Mouse (Mus musculus) liver, embryonic 12.5 days (tissue): ENCODE measurements at regions not wholly inside any gene's neighbourhood (a gene's known extent, or its start where the extent isn't known, plus 50 kb on each side); places are given as distances from the start of the nearest gene placed in this dataset.

Experiments
- ATAC-seq: fragments of 200-750 bp; cut with Nextera tagmentation; 2 replicates; pipeline ENCODE4 v1.8.0; 2017; ENCODE audit warnings: moderate number of reproducible peaks, mild to moderate bottlenecking, moderate library complexity
- H3K27ac ChIP-seq: fragments of 300-500 bp; sonication (generic); 2 replicates; pipeline ENCODE4 v1.5.1; 2016; ENCODE audit warnings: mild to moderate bottlenecking
- H3K27me3 ChIP-seq: fragments of 300-500 bp; sonication (generic); replicated peaks from 2 replicates; pipeline ENCODE4 v1.6.1; 2016; ENCODE audit warnings: mild to moderate bottlenecking, moderate library complexity
- H3K36me3 ChIP-seq: fragments of 300-500 bp; sonication (generic); 2 replicates; pipeline ENCODE4 v1.6.1; 2016; ENCODE audit warnings: mild to moderate bottlenecking, moderate library complexity
- H3K4me1 ChIP-seq: fragments of 300-500 bp; sonication (generic); 2 replicates; pipeline ENCODE4 v1.6.1; 2016
- H3K4me2 ChIP-seq: fragments of 300-500 bp; sonication (generic); 2 replicates; pipeline ENCODE4 v1.6.1; 2016; ENCODE audit warnings: mild to moderate bottlenecking, moderate library complexity
- H3K4me3 ChIP-seq: fragments of 300-500 bp; sonication (generic); 2 replicates; pipeline ENCODE4 v1.5.1; 2016; ENCODE audit warnings: mild to moderate bottlenecking, moderate library complexity
- H3K9ac ChIP-seq: fragments of 300-500 bp; sonication (generic); 2 replicates; pipeline ENCODE4 v1.6.1; 2016; ENCODE audit warnings: mild to moderate bottlenecking, moderate library complexity
- H3K9me3 ChIP-seq: fragments of 300-500 bp; sonication (generic); replicated peaks from 2 replicates; pipeline ENCODE4 v1.6.1; 2016; ENCODE audit warnings: mild to moderate bottlenecking, moderate library complexity
- WGBS: fragments of 180-500 bp; shearing (Covaris S2); methylation state at CpG from one replicate; pipeline ENCODE4 v1.1.7; 2016; ENCODE audit not compliant: insufficient replicate concordance; 5-methylcytosine and 5-hydroxymethylcytosine counted together

DNA sequence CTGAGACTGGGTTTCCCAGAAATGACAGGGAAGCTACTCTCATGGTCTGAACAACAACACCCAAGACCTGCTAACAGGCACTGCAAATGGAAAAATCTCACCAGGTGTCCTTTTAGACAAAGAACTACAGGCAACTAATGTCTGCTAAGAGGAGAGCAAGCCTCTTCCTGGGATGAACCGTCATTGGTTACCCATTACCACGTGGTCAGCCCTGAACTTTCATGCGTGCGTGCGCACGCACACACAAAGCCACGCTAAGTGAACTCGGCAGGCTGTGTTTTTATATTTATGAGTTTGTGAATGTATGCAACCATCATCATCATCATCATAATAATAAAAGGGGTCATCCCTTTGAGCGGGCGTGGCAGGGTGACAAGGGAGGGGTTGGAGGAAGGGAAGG is 315.0 kb upstream of the Tbx3 start:
- Histone ChIP-seq H3K4me2 (no peak overlapping the region), H3K27me3 (no peaks in the 10 kb centered on the region), H3K36me3 (no peaks in the 10 kb centered on the region), H3K4me1 (no peaks in the 10 kb centered on the region), H3K27ac (no peak overlapping the region), H3K9ac (no peak overlapping the region), H3K4me3 (no peak overlapping the region), H3K9me3 (no peaks in the 10 kb centered on the region)
- no peak for ATAC-seq
- 85% methylated on average over 10 of the region's 10 CpGs for WGBS

DNA sequence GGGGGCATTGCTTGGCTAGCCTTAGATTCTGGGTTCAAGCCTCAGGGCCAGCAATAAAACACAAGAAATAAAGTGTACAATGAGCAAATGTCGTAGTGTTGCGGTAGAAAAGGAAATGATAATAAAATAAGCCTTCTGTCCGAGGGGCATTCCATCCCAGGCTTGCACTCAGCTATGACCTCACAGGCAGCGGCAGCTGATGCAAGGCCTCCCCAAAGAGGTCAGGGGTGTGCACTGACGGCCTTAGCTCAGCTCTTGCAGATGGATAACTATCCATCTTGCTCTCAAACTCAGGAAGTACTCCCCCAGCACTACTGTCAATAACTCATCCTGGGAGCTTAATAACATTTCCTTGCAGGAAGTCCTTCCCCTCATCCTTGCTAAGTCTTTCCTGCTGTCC is 314.4 kb upstream of the Tbx3 start:
- Histone ChIP-seq H3K27me3 (no peaks in the 10 kb centered on the region), H3K9me3 (no peaks in the 10 kb centered on the region), H3K27ac (no peak overlapping the region), H3K4me2 (no peak overlapping the region), H3K9ac (no peak overlapping the region), H3K4me3 (no peak overlapping the region), H3K36me3 (no peaks in the 10 kb centered on the region), H3K4me1 (no peaks in the 10 kb centered on the region)
- 58% methylated on average over 5 of the region's 5 CpGs for WGBS
- no peak for ATAC-seq

DNA sequence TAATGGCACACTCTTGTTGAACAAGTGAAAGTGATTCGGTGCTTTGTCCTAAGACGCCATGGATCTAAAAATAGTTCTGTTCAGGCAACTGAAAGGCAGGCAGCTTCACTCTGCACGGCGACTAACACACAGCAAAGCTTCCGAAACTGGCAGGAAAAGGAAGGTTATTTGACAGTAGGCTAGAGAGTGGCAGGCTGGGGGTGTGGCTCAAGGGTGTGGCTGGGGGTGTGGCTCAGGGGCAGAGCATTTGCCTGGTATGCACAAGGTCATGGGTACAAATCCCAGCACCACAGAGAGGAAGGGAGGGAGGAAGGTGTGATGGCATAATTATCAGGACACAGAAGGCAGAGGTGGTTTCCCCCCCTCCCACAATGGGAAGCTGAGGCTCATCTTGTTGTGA is 310.8 kb upstream of the Tbx3 start:
- Histone ChIP-seq H3K9ac (no peak overlapping the region), H3K4me3 (no peak overlapping the region), H3K27ac (no peak overlapping the region), H3K9me3 (no peaks in the 10 kb centered on the region), H3K27me3 (no peaks in the 10 kb centered on the region), H3K4me1 (no peaks in the 10 kb centered on the region), H3K36me3 (no peaks in the 10 kb centered on the region), H3K4me2 (no peak overlapping the region)
- ATAC-seq, result no peak
- WGBS, result 17% methylated on average over 5 of the region's 5 CpGs

DNA sequence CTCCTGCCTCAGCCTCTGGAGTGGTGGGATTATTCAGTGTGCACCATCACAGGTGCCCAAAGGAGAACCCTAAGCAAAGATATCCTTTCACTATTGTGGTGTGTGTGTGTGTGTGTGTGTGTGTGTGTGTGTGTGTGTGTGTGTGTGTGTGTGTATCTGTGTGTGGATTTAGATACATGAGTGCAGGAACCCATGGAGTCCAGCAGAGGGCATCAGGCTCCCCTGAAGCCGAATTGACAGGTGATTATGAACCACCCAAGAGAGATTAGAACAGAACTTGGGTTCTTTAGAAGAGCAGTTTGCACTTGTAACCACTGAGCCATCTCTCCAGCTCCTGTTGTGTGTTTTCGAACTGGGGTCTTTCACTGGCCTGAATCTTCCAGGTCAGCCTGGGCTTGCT is 310.1 kb upstream of the Tbx3 start:
- Histone ChIP-seq H3K4me2 (no peak overlapping the region), H3K36me3 (no peaks in the 10 kb centered on the region), H3K9ac (no peak overlapping the region), H3K27ac (no peak overlapping the region), H3K4me3 (no peak overlapping the region), H3K4me1 (no peaks in the 10 kb centered on the region), H3K9me3 (no peaks in the 10 kb centered on the region), H3K27me3 (no peaks in the 10 kb centered on the region)
- no peak for ATAC-seq
- 72% methylated on average over 2 of the region's 2 CpGs for WGBS

DNA sequence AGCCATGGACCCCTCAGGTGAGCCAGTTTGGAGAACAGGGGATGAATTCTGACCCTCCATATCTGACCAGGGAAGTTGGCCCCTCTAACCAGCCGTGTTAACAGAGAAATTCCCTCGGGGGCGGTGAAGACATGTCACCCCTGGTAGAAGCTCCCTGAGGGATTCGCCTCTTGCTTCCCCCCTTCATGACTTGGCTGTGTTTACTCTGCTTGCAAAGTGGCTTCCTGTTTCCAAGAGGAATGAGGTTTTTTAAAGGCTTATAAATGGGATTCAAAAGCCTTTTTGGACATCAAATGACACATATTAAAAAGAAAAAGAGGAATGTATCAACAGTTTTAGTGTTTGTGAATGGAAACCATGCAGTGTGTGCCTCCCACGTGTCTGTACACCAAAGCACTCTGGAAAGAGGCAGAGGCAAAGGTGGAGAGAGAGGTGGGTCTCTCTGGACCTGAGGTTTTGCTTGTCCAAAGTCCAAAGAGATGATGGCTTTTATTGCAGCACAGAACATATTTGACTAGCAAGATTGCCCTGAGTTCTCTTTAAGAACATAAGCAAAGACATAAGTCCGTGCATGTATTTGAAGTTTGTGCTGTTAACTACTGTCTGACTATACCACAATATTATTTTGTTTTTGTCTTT is 308.9 kb upstream of the Tbx3 start:
- Histone ChIP-seq H3K4me3 (no peak overlapping the region), H3K4me2 (no peak overlapping the region), H3K27me3 (no peaks in the 10 kb centered on the region), H3K27ac (no peak overlapping the region), H3K9ac (no peak overlapping the region), H3K9me3 (no peaks in the 10 kb centered on the region), H3K4me1 (no peaks in the 10 kb centered on the region), H3K36me3 (no peaks in the 10 kb centered on the region)
- no peak for ATAC-seq
- WGBS, result 48% methylated on average over 6 of the region's 6 CpGs

DNA sequence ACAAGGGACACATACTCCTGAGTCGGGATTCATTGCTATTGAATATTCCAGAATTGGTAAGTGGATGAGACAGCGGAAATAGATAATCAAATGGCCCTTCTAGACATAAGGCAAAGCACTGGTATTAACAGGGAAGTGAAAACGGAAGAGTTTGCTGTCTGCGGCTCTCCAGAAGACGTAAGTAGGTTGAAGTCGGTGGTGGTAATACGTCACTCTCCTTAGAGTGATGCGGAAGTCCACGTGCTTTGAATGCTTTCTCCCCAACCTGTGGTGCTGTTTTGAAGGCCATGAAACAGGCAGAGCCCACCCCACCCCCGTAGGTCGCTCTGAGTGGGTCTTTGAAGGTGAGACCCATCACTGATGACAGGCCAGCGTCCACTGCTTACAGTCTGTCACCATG is 308.0 kb upstream of the Tbx3 start:
- Histone ChIP-seq H3K4me1 (no peaks in the 10 kb centered on the region), H3K4me3 (no peak overlapping the region), H3K36me3 (no peaks in the 10 kb centered on the region), H3K9ac (no peak overlapping the region), H3K27ac (no peak overlapping the region), H3K27me3 (no peaks in the 10 kb centered on the region), H3K4me2 (no peak overlapping the region), H3K9me3 (no peaks in the 10 kb centered on the region)
- 55% methylated on average over 12 of the region's 12 CpGs for WGBS
- no peak for ATAC-seq

DNA sequence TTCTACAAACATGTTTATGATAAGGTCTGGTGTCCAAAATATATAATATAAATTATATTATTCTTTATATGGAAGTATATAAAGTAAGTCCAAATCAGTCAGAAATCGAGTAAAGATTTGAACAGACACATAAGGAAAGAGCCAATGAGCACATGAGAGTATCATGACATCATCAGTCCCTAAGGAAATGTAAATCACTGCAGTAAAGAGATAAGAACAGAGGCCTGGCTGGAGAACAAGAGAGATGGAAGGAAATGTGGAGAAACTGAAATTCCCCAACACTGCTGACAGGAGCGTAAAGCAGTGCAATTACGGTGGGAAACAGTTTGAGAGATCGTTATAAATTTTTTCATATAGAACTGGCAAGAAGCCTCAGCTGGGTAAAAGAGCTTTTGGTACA is 306.2 kb upstream of the Tbx3 start:
- H3K9me3 ChIP-seq, result no peaks in the 10 kb centered on the region
- no peak for ATAC-seq
- no peak overlapping the region for H3K4me3 ChIP-seq
- no peaks in the 10 kb centered on the region for H3K36me3 ChIP-seq
- H3K9ac ChIP-seq, result no peak overlapping the region
- H3K4me1 ChIP-seq, result no peaks in the 10 kb centered on the region
- no peak overlapping the region for H3K27ac ChIP-seq
- no peaks in the 10 kb centered on the region for H3K27me3 ChIP-seq
- WGBS, result 44% methylated on average over 4 of the region's 4 CpGs
- no peak overlapping the region for H3K4me2 ChIP-seq

DNA sequence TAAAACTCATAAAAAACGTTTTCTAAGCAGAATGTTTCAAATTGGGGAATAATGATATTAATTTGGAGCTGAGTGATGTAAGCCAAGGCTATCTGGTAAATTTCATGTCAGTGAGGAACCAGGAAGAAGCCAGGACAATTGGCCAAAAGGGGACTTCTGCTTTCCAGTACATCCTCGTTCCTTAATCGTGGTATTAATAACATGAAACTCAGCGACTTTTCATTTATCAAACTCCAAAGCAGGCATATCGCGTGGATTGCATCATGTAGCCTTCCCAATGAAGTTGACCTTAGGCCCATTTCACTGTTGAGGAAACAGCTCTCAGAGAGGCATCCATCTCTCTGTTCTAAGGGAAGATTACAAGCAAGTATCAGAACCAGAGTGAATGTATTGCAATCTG is 305.3 kb upstream of the Tbx3 start:
- Histone ChIP-seq H3K4me3 (no peak overlapping the region), H3K9ac (no peak overlapping the region), H3K27ac (no peak overlapping the region), H3K9me3 (no peaks in the 10 kb centered on the region), H3K36me3 (no peaks in the 10 kb centered on the region), H3K27me3 (no peaks in the 10 kb centered on the region), H3K4me1 (no peaks in the 10 kb centered on the region), H3K4me2 (no peak overlapping the region)
- no peak for ATAC-seq
- 50% methylated on average over 6 of the region's 6 CpGs for WGBS

DNA sequence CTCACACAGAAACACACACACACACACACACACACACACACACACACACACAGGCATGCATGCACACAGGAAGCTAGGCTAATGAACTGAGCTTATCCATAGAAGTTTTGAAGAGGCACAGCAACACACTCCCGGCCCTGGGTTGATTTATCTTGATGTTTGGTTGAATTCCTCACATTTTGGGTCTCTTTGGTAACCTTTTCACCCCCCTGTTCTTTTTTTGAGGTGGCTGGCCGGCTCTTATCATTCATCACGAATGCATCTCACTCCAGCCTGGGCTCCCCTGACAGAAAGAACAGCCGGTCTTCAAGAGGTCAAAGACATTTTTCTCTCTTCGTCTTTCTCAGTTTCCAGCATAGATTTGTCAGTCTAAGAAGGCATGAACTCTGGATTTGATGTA is 304.2 kb upstream of the Tbx3 start:
- no peaks in the 10 kb centered on the region for H3K9me3 ChIP-seq
- H3K4me3 ChIP-seq, result no peak overlapping the region
- H3K36me3 ChIP-seq, result no peaks in the 10 kb centered on the region
- ATAC-seq, result no peak
- H3K27me3 ChIP-seq, result no peaks in the 10 kb centered on the region
- no peak overlapping the region for H3K27ac ChIP-seq
- no peak overlapping the region for H3K9ac ChIP-seq
- 33% methylated on average over 5 of the region's 5 CpGs for WGBS
- no peak overlapping the region for H3K4me2 ChIP-seq
- H3K4me1 ChIP-seq, result no peaks in the 10 kb centered on the region

DNA sequence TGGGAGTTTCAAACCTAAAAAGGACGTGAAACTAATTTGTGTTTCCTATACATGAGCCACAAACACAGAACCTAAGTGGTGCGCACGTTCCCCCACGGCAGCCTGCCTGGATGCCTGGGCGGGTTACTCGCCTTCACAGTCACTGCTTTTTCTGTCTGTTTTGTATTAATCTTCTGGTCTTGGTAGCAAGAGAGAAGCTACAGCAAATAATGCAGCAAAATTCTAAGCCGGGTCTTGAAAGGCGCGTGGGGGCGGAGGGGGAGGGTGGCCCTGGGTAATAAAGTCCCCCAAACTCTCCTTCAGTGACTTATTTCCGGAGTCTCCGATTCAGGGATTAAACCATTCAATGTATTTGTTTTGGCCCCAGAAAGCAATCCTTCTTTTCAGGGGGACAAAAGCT is 300.0 kb upstream of the Tbx3 start:
- H3K4me2 ChIP-seq, result no peak overlapping the region
- no peaks in the 10 kb centered on the region for H3K9me3 ChIP-seq
- no peak overlapping the region for H3K9ac ChIP-seq
- WGBS, result 73% methylated on average over 12 of the region's 12 CpGs
- no peak for ATAC-seq
- H3K27me3 ChIP-seq, result no peaks in the 10 kb centered on the region
- no peak overlapping the region for H3K27ac ChIP-seq
- H3K4me1 ChIP-seq, result no peaks in the 10 kb centered on the region
- no peak overlapping the region for H3K4me3 ChIP-seq
- H3K36me3 ChIP-seq, result no peaks in the 10 kb centered on the region

DNA sequence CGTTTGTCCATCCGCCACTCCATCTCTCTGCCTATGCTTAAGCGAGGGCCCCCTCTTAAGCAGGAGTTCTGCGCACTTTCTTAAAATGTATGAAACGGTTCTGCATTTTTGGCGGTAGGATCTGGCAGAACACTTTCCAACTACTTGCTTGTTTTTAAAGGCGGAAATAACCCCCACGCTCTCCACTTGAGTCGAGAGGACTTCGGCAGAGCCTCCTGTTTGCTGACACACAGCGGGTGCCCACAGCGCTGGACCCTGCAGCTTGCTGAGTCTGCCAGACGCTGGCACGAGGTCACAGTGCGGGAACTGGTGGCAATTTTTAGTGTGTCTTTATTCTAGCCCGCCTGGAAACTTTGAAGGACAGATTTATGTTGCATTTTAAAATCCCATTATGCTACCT is 299.5 kb upstream of the Tbx3 start:
- WGBS, result 47% methylated on average over 16 of the region's 16 CpGs
- H3K4me2 ChIP-seq, result no peak overlapping the region; the same call in 1 of the 2 replicates
- H3K27me3 ChIP-seq, result no peaks in the 10 kb centered on the region
- no peak overlapping the region for H3K4me3 ChIP-seq
- no peaks in the 10 kb centered on the region for H3K9me3 ChIP-seq
- no peak for ATAC-seq
- H3K9ac ChIP-seq, result no peak overlapping the region
- no peaks in the 10 kb centered on the region for H3K4me1 ChIP-seq
- H3K27ac ChIP-seq, result no peak overlapping the region
- H3K36me3 ChIP-seq, result no peaks in the 10 kb centered on the region

DNA sequence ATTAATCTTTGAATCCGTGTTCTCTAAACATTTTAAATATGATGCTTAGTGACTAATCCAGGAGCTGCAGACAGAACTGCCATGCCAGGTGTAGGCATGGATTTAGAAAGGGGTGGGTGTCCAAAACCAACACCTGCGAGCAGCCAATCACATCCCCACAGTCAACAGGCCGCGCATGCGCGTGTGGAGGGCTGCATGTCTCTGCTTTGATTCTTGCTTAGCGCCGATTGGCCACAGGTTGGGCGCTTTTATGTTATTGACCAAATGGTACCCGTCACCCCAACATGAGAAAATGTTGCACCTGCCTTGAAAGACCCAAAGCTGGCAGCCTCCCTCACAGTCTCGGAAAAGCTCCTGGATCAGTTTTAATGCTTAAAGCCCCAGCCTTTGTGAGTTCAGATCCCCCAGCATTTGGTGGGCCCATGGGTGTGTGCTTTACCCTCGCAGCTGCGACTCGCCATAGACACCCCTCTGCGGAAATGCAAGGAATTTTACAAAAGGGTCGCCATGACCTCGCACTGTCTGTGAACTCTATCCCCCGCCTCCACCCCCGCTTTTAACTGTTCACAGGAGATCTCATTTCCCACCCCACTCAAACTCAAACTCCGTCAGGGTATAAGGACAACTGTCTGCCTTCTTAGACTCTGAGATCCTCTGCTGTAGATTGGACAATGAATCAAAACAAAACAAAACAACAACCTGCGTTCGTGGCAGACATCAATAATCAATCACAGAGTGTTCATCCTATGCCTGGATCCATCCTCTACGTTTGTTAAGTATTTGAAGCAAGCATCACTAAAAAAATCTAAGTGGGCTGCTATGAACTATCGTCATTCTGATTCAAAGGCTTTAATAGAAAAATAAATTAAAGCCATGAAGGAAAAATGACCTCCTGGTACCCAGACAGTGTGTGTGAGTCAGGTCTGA is 296.4 kb upstream of the Tbx3 start:
- H3K27me3 ChIP-seq, result no peaks in the 10 kb centered on the region
- no peak overlapping the region for H3K27ac ChIP-seq
- H3K36me3 ChIP-seq, result no peaks in the 10 kb centered on the region
- no peak overlapping the region for H3K9ac ChIP-seq
- 0 out of 2 replicates have a peak, but pooled peaks cover 5% of the 10 kb centered on the region for H3K4me1 ChIP-seq
- WGBS, result 76% methylated on average over 24 of the region's 24 CpGs
- H3K9me3 ChIP-seq, result no peaks in the 10 kb centered on the region
- H3K4me2 ChIP-seq, result no peak overlapping the region
- ATAC-seq, result no peak
- H3K4me3 ChIP-seq, result no peak overlapping the region
